Mouse (Mus musculus): ENCODE data around the gene Zfp36l2.

DNA sequence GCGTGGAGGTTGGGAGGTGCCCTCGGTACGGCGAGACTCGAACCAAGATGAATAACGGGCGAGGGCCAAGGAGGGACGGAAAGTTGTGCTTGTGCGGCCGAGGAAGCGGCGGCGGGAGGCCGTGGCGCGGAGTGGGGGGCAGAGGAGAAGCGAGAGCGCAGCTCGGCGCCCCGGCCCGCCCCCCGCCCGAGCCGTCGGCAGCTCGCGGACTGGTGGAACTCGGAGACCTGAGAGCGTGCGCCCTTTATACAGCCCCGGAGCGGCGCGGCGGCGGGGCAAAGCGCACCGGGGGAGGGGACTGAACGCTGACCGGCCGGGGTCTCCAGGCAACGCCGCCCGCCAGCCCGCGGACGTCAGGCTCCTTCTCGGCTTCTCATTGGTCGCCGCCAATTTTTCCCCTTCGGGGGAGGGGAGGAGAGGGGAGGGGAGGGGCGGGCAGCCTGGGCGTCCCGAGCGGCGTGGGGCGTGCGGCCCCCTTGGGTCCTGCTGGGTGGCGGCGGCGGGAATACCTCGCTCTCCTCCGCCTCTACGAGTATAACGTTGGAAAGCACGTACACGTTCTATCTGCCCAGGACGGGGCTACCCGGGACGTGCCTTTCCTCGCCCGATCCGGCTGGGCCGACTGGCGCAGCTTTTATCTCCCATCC is at the start of gene Zfp36l2:
- TF ChIP-seq CTCF (IDR thresholded peaks at IDR 0.05; ENCODE audit: insufficient read depth, low read depth, low read length) (no peak), POLR2A (IDR thresholded peaks at IDR 0.05; ENCODE audit: insufficient read depth, low read depth, low read length) (peak; percentile 65)

All from olfactory bulb, adult 2 months (tissue).